Mouse (Mus musculus): ENCODE results near the gene Clcn5.

GRCm38 (mm10) chrX:7320571-7320970, 1.4 kb upstream of the Clcn5 start:
- no peak for TF ChIP-seq POLR2A (IDR thresholded peaks at IDR 0.05; ENCODE audit: extremely low read depth, insufficient read depth, low read length)
- no peak for TF ChIP-seq CTCF (IDR thresholded peaks at IDR 0.05; ENCODE audit: low read depth, low read length)

Data from liver, adult 2 months (tissue).